Mouse (Mus musculus) megakaryocyte, embryonic 14.5 days (primary cell): Measurements from ENCODE around the gene Themis2.

Source experiments
- FLI1 ChIP-seq: IDR thresholded peaks from 2 replicates; pipeline ENCODE4 v1.6.1; 2012; ENCODE audit warnings: low read length, inconsistent platforms, mixed read lengths
- GATA1 ChIP-seq: IDR thresholded peaks from 3 replicates; pipeline ENCODE4 v1.6.1; 2012; ENCODE audit warnings: mixed read lengths, low read length, inconsistent platforms, borderline replicate concordance

DNA sequence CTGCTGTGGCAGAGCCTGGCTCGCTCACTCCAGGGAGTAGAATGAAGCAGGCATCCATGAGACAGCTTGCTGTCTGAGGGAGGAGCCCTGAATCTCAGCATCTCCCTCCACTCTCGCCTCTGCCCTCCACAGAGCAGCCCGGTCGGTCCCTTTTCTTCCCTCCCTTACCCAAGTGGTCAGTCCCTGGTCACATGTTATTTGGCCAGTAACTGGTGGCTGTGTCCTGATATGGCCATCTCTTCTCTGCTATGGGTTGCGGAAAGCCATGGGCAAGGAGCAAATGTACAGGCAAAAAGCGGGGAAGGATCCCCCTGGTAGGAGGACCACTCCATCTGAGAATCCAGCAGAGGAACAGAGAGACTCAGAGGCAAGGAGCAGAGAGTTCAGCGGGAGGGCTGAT is 1.0 kb downstream of the Themis2 start:
- TF ChIP-seq FLI1 (no peak), GATA1 (no peak)
